Mouse (Mus musculus) midbrain, embryonic 15.5 days (tissue): ENCODE data around the gene Ift81. TPM values are rescaled to one million over a fixed set of nuclear protein-coding genes. Genes with fewer than 3 reads are reported as not detected.

Experiments
- ATAC-seq: fragments of 200-750 bp; cut with Nextera tagmentation; replicated peaks from 2 replicates; pipeline ENCODE4 v1.8.0; 2017; ENCODE audit warnings: moderate TSS enrichment
- H3K27ac ChIP-seq: fragments of 300-500 bp; sonication (generic); 2 replicates; pipeline ENCODE4 v1.5.1; 2015; ENCODE audit warnings: mild to moderate bottlenecking, inconsistent platforms
- H3K27me3 ChIP-seq: fragments of 300-500 bp; sonication (generic); replicated peaks from 2 replicates; pipeline ENCODE4 v1.6.1; 2015; ENCODE audit warnings: inconsistent platforms
- H3K36me3 ChIP-seq: fragments of 300-500 bp; sonication (generic); replicated peaks from 2 replicates; pipeline ENCODE4 v1.6.1; 2015; ENCODE audit warnings: inconsistent platforms
- H3K4me1 ChIP-seq: fragments of 300-500 bp; sonication (generic); 2 replicates; pipeline ENCODE4 v1.6.1; 2015; ENCODE audit warnings: inconsistent platforms
- H3K4me2 ChIP-seq: fragments of 300-500 bp; sonication (generic); 2 replicates; pipeline ENCODE4 v1.6.1; 2015; ENCODE audit warnings: inconsistent platforms, mild to moderate bottlenecking, moderate library complexity
- H3K4me3 ChIP-seq: fragments of 300-500 bp; sonication (generic); 2 replicates; pipeline ENCODE4 v1.5.1; 2015; ENCODE audit warnings: mild to moderate bottlenecking, inconsistent platforms
- H3K9ac ChIP-seq: fragments of 300-500 bp; sonication (generic); 2 replicates; pipeline ENCODE4 v1.6.1; 2015; ENCODE audit warnings: mild to moderate bottlenecking, inconsistent platforms
- H3K9me3 ChIP-seq: fragments of 300-500 bp; sonication (generic); 2 replicates; pipeline ENCODE4 v1.6.1; 2016; ENCODE audit warnings: inconsistent platforms
- WGBS: fragments of 180-500 bp; shearing (Covaris S2); methylation state at CpG from one replicate; pipeline ENCODE4 v1.1.7; 2015; ENCODE audit warnings: mixed read lengths; 5-methylcytosine and 5-hydroxymethylcytosine counted together
- polyA plus RNA-seq: library from polyadenylated mRNA; unstranded; fragments of >200 nt; fragmentation: Nextera tagmentation; extraction: Ambion mirVana; gene quantifications from 2 replicates; pipeline ENCODE4 v1.2.1, GENCODE M21; 2015

Ift81 gene
- polyA plus RNA-seq, 1 experiment from 2014 or later: 75.6 TPM

DNA sequence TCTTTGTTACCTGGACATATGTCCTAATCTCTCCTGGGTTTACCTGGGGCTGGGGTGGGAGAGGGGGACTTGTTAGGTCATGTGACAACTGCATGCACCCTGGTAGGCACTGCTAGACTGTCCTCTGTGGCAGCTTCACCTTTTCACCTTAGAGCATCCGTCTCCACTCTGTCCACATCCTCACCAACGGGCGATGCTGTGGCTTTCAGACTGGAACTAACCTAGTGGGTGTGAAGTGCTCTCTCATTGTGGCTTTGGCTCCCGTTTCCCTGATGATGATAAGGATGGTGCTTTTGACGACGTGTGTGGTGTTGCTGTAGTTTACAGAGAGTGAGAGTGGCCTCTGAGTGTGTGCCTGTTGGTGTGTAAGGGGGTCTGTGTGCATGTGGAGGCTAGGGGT lies 31.0 kb upstream of the Ift81 start:
- ATAC-seq: no peak
- Histone ChIP-seq H3K9ac (no peak overlapping the region), H3K27ac (no peak overlapping the region), H3K4me3 (no peak overlapping the region), H3K27me3 (no peaks in the 10 kb centered on the region), H3K36me3 (no peaks in the 10 kb centered on the region), H3K4me1 (no peaks in the 10 kb centered on the region), H3K4me2 (no peak overlapping the region), H3K9me3 (no peaks in the 10 kb centered on the region)
- WGBS: 87% methylated on average over 6 of the region's 6 CpGs

DNA sequence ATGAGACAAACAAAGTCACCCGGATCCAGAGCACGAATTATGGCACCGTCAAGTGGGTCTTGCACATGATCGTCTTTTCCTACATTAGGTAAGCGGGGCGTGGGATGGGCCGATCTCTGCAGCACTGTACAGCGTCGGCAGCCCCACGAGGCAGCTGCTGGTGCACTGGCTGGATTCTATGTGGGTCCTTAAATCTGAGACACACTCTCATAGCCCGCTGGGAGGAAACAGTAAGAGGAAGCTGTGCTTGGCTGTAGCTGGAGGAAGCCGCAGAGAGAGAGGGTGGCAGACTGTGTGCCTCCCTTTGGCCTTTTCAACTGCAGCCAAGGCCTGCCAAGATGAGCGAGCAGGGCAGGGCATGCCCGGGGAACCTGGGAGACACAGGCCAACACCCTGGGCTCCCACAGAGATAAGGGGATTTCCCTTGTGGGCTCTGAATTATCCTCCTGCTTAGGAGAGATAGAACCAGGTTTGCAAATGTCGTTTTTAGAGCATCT lies 29.8 kb upstream of the Ift81 start:
- Histone ChIP-seq H3K27me3 (no peaks in the 10 kb centered on the region), H3K4me1 (no peaks in the 10 kb centered on the region), H3K9me3 (no peaks in the 10 kb centered on the region), H3K4me2 (peak overlapping the region; percentile 0; the same call in 1 of the 2 replicates), H3K27ac (no peak overlapping the region), H3K9ac (no peak overlapping the region), H3K4me3 (no peak overlapping the region), H3K36me3 (no peaks in the 10 kb centered on the region)
- WGBS: 75% methylated on average over 15 of the region's 15 CpGs
- no peak for ATAC-seq

DNA sequence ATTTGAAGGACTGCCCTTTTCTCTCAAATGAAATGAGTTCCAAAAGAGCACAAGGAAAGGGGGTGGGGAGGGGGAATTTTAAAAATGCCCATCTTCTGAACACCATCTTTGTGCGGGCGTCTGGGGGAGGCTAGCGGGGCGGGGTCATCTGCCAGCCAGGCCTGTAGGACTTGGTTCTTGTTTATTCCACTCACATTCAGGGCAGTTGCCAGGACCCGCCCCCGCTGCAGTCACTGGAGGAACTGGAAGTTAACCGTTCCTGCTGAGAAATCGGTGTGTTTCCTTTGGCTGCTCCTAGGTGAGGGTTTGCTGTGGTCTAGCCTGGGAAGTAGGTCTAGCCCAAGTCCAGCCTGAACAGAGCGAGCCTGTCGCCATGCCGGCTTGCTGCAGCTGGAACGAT lies 29.4 kb upstream of the Ift81 start, which contains the start of gene P2rx7:
TSS of gene P2rx7 (plus strand) at position 211 of the 400 bp plus-strand sequence.
- ATAC-seq: no peak
- no peaks in the 10 kb centered on the region for H3K4me1 ChIP-seq
- no peak within 1 kb of the TSS for H3K4me3 ChIP-seq
- peak within 1 kb of the TSS; percentile 0; the same call in 1 of the 2 replicates for H3K4me2 ChIP-seq
- WGBS: 69% methylated on average over 12 of the region's 12 CpGs
- no peak within 1 kb of the TSS for H3K27ac ChIP-seq
- no peak within 1 kb of the TSS for H3K9ac ChIP-seq
- no peaks in the 10 kb centered on the region for H3K36me3 ChIP-seq
- no peaks in the 10 kb centered on the region for H3K27me3 ChIP-seq
- no peaks in the 10 kb centered on the region for H3K9me3 ChIP-seq

DNA sequence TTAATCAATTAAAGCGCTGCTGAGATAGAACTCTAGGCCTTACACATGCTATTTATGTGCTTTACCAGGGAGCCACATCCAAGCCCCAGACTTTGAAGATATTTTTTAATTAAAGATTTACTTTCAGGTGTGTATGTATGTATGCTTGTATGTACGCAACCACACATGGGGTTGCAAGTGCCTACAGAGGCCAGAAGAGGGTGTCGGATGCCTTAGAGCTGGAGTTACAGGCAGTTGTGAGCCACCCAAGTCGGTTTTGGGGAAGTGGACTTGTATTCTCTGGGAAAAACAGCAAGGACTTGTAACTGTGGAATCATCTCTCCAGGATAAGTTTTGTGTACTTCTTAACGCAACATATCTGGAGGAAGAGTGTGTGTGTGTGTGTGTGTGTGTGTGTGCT lies 25.7 kb upstream of the Ift81 start:
- no peaks in the 10 kb centered on the region for H3K36me3 ChIP-seq
- H3K9ac ChIP-seq: no peak overlapping the region
- H3K4me1 ChIP-seq: peaks cover 5% of the 10 kb centered on the region; the same call in 1 of the 2 replicates
- H3K4me2 ChIP-seq: no peak overlapping the region
- 86% methylated on average over 5 of the region's 5 CpGs for WGBS
- no peak for ATAC-seq
- no peaks in the 10 kb centered on the region for H3K9me3 ChIP-seq
- H3K27ac ChIP-seq: no peak overlapping the region
- no peak overlapping the region for H3K4me3 ChIP-seq
- H3K27me3 ChIP-seq: no peaks in the 10 kb centered on the region

DNA sequence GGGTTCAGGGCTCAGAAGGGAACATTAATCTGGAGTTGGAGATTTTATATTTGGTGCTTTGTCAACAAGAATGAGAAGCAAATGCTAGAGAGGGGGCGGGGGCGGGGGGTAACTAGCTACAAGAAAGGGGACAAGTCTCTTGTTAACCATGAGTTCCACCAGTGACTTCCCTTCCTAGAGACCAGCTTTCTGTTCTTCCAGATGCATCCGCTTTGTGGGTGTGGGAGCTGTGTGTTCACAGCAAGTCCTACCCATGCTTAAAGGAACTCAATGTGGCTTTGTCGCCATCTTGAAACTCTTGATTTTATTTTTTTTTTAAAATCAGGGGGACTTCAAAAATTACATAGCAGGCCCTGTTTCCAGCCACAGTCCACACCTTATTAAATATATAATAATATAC lies 25.2 kb upstream of the Ift81 start:
- H3K4me1 ChIP-seq: peaks cover 5% of the 10 kb centered on the region; the same call in 1 of the 2 replicates
- no peak overlapping the region for H3K9ac ChIP-seq
- H3K4me2 ChIP-seq: no peak overlapping the region
- no peak for ATAC-seq
- H3K9me3 ChIP-seq: no peaks in the 10 kb centered on the region
- H3K27ac ChIP-seq: no peak overlapping the region
- H3K4me3 ChIP-seq: no peak overlapping the region
- 98% methylated on average over 4 of the region's 4 CpGs for WGBS
- no peaks in the 10 kb centered on the region for H3K27me3 ChIP-seq
- no peaks in the 10 kb centered on the region for H3K36me3 ChIP-seq

DNA sequence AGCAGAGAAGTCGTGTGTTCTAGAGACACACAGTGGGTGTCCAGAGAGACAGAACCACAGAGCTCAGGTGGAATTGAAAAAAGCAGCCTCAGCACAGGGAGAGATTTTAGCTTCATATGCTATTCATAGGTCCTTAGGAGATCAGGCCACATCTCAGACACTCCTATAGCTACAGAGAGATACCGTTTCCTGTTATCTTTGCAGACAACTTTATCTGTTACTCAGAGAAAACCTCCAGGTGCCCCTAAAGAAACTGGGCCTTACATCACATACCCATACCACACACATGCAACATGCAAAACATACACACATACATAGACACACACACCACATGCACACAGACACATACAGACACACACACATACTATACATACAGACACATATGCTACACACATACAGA lies 24.0 kb upstream of the Ift81 start:
- H3K9me3 ChIP-seq: no peaks in the 10 kb centered on the region
- 76% methylated on average over 2 of the region's 2 CpGs for WGBS
- no peak for ATAC-seq

DNA sequence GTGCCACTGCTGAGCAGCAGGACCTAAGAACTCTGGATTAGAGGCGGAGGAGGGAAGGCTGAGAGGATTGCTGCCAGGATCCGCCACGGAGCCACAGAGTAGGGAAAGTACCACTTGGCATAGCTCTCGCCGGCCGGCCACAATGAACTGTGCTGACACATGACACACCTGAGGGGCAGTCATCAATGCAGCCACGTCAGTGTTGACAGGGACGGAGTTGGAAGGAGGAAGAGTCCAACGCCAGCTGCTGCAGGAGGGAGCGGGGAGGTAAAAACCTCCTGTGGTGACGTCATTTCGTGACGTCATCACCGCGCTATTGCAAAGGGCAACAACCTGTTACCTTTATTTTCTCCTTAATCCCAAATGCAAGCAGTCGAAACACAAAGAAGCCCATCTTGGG lies 22.6 kb upstream of the Ift81 start:
- 32% methylated on average over 16 of the region's 16 CpGs for WGBS
- no peak overlapping the region for H3K9ac ChIP-seq

More for the DNA sequence above, 24.0 kb upstream of the Ift81 start:
- Histone ChIP-seq H3K27me3 (no peaks in the 10 kb centered on the region), H3K4me1 (peaks cover 5% of the 10 kb centered on the region; the same call in 1 of the 2 replicates), H3K4me3 (no peak overlapping the region), H3K9ac (no peak overlapping the region), H3K27ac (no peak overlapping the region), H3K36me3 (no peaks in the 10 kb centered on the region), H3K4me2 (no peak overlapping the region)

DNA sequence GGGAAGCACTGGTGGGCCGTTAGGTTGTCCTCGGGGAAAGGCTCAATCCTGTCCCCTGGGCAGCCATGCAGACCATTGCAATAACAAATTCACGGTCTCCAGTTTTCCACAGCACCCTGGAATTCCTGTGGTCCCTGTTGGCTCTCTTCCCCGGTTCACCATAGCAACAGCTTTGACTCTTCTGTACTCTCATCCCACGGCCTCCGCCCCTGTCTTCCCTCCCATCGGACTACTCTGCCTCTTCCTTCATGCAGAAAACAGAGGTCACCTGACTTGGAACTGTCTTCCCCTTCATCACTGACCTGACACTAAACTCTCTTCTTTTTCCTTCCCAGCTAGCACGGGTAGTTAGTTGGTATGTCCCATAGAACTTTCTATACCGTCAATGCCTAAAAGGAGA lies 22.0 kb upstream of the Ift81 start:
- no peak overlapping the region for H3K9ac ChIP-seq
- no peaks in the 10 kb centered on the region for H3K9me3 ChIP-seq
- H3K27me3 ChIP-seq: no peaks in the 10 kb centered on the region
- no peak for ATAC-seq
- H3K4me1 ChIP-seq: peaks cover 5% of the 10 kb centered on the region; the same call in 1 of the 2 replicates
- no peaks in the 10 kb centered on the region for H3K36me3 ChIP-seq
- H3K27ac ChIP-seq: no peak overlapping the region
- no peak overlapping the region for H3K4me3 ChIP-seq
- no peak overlapping the region for H3K4me2 ChIP-seq
- WGBS: 70% methylated on average over 9 of the region's 9 CpGs

More for the DNA sequence above, 22.6 kb upstream of the Ift81 start:
- no peak overlapping the region for H3K27ac ChIP-seq
- H3K4me3 ChIP-seq: peak overlapping the region; percentile 26
- no peaks in the 10 kb centered on the region for H3K36me3 ChIP-seq
- peak overlapping the region; percentile 51 for H3K4me2 ChIP-seq
- no peaks in the 10 kb centered on the region for H3K27me3 ChIP-seq
- peaks cover 5% of the 10 kb centered on the region; the same call in 1 of the 2 replicates for H3K4me1 ChIP-seq
- ATAC-seq: no peak
- no peaks in the 10 kb centered on the region for H3K9me3 ChIP-seq

DNA sequence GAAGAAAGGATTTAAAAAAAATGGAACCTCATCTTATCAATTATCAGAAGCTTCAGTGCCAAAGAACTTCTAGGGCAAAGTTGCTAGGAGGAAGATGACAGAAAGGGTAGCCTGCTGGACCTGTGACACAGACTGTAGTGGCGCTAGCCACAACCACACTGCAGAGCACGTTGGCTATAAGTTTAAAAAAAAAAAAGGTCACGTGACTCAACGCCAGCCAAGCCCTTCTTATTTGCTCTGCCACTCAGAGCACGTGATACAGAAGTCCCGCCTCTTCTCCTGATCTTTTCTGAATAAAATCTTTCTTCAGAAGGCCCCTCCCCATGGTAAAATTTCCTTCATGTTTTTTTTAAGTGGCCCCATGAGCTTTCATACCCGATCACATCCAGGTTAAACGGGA lies 20.9 kb upstream of the Ift81 start:
- no peak for ATAC-seq
- 83% methylated on average over 8 of the region's 8 CpGs for WGBS

DNA sequence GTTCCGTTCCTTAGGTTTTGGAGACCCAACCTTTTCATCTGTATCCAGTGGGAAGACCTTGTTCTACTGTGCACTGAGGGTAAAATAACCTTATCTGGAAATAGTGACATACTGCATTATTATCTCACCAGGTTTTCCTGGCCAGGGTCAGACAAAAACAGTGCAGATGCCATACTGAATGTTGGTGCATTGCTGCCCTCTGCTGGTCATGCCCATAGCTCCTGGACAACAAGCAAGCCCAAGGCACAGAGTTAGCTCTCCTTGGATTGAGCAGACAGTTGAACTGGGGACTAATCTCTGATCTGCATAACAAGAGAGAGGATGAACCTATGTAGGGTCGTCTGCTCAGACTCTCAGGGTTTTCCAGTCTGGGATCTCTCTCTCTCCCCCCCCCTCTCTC lies 12.9 kb upstream of the Ift81 start:
- Histone ChIP-seq H3K4me1 (no peaks in the 10 kb centered on the region), H3K4me2 (no peak overlapping the region)

More for the DNA sequence above, 20.9 kb upstream of the Ift81 start:
- no peak overlapping the region for H3K4me2 ChIP-seq
- no peak overlapping the region for H3K27ac ChIP-seq
- no peak overlapping the region for H3K4me3 ChIP-seq
- H3K27me3 ChIP-seq: no peaks in the 10 kb centered on the region
- H3K4me1 ChIP-seq: peaks cover 5% of the 10 kb centered on the region; the same call in 1 of the 2 replicates
- H3K9me3 ChIP-seq: no peaks in the 10 kb centered on the region
- H3K9ac ChIP-seq: no peak overlapping the region
- no peaks in the 10 kb centered on the region for H3K36me3 ChIP-seq

DNA sequence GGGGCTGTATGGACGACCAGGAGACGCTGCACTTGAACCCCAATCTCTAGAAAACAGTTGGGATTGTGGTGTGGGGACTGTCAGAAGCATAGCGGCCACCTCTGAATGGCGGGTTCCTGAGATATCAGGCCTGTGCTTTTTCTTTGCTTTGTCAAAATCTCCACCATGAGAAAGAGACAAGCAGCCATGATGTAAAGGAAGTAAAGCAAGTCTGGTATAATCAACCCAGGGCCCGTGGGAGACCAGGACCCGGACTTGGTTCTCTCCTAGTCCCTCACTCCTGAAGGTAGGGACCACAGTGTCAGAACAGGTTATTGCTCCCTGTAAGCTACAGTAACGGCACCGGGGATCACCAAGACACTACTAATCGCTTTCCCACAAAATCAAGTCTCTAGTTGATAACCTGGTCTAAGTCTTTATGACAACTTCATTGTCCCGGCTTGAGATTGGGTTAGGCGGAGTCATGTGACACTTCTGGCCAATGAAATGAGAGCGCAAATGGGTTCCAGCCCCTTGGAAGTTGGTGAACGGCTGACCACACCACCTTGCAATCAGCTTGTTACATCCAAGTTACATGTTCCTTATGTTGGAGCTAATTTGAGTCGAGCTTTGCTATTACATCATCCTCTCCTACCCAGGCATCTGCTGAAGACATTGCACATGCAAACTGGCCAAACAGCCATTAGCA lies 11.4 kb upstream of the Ift81 start:
- WGBS: 86% methylated on average over 14 of the region's 14 CpGs
- ATAC-seq: no peak
- H3K4me1 ChIP-seq: no peaks in the 10 kb centered on the region
- no peaks in the 10 kb centered on the region for H3K27me3 ChIP-seq
- no peak overlapping the region for H3K4me2 ChIP-seq
- no peaks in the 10 kb centered on the region for H3K9me3 ChIP-seq
- no peak overlapping the region for H3K27ac ChIP-seq
- no peak overlapping the region for H3K9ac ChIP-seq
- H3K4me3 ChIP-seq: no peak overlapping the region
- no peaks in the 10 kb centered on the region for H3K36me3 ChIP-seq

More for the DNA sequence above, 12.9 kb upstream of the Ift81 start:
- 47% methylated on average over 2 of the region's 2 CpGs for WGBS
- H3K9me3 ChIP-seq: no peaks in the 10 kb centered on the region
- no peaks in the 10 kb centered on the region for H3K36me3 ChIP-seq
- H3K27me3 ChIP-seq: no peaks in the 10 kb centered on the region
- no peak overlapping the region for H3K9ac ChIP-seq
- H3K4me3 ChIP-seq: no peak overlapping the region
- peak overlapping the region; percentile 43; the same call in 1 of the 2 replicates for H3K27ac ChIP-seq
- ATAC-seq: peak; percentile 48; the same call in 1 of the 2 replicates

DNA sequence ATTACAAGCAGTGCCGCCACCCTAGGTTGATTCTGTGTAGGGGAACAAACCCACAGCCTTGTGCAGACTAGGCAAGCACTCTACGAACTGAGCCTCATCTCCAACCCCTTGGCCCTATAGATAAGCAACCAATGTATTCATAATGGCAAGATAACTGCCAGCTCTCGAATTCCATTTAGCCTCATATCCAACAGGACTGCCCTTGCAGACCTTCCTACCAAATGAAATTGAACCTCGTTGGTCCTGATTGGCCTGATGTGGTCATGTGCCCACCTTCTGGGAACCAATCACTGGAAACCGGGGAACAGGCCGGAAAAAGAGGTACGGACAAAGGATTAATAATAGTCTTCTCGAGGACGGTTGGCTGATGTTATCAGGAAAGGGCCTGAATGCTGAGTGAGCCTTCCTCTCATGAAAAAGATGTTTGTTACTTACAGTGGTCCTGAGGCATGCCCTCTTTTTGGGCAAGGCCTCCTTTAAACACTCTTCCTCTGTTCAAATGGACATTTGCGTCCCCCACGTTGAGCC lies 10.7 kb upstream of the Ift81 start:
- H3K36me3 ChIP-seq: no peaks in the 10 kb centered on the region
- ATAC-seq: no peak
- no peak overlapping the region for H3K4me3 ChIP-seq
- no peaks in the 10 kb centered on the region for H3K9me3 ChIP-seq
- no peak overlapping the region for H3K4me2 ChIP-seq
- no peaks in the 10 kb centered on the region for H3K4me1 ChIP-seq
- 88% methylated on average over 11 of the region's 11 CpGs for WGBS
- no peak overlapping the region for H3K9ac ChIP-seq
- H3K27me3 ChIP-seq: no peaks in the 10 kb centered on the region
- H3K27ac ChIP-seq: no peak overlapping the region

DNA sequence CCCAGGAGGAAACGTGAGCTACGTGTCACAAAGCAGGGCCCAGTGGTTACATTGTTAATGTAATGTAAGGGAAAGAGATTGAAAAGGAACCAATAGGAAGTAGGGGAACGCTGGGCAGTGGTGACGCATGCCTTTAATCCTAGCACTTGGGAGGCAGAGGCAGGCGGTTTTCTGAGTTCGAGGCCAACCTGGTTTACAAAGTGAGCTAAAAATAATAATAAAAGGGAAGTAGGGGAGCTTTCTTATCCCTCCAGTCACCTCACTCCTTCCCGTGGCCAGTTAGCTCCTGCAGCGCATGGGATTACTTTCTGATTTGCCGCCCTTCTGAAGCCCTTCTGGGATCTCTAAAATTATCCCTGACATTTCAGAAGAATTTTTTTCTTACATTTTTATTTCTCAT lies 9.5 kb upstream of the Ift81 start:
- ATAC-seq: no peak
- no peak overlapping the region for H3K27ac ChIP-seq
- no peaks in the 10 kb centered on the region for H3K4me1 ChIP-seq
- 78% methylated on average over 9 of the region's 9 CpGs for WGBS
- no peaks in the 10 kb centered on the region for H3K27me3 ChIP-seq
- no peak overlapping the region for H3K4me2 ChIP-seq
- H3K36me3 ChIP-seq: no peaks in the 10 kb centered on the region
- H3K9ac ChIP-seq: no peak overlapping the region
- no peaks in the 10 kb centered on the region for H3K9me3 ChIP-seq
- no peak overlapping the region for H3K4me3 ChIP-seq
